Mouse (Mus musculus): ENCODE results near the gene 1810013L24Rik. TPM values are rescaled to one million over a fixed set of nuclear protein-coding genes. Genes with fewer than 3 reads are reported as not detected.

Gene 1810013L24Rik
- 37.3 and 40.1 TPM in 2 replicates for polyA plus RNA-seq (2016; fragmentation: Nextera tagmentation; extraction: Ambion mirVana)

DNA sequence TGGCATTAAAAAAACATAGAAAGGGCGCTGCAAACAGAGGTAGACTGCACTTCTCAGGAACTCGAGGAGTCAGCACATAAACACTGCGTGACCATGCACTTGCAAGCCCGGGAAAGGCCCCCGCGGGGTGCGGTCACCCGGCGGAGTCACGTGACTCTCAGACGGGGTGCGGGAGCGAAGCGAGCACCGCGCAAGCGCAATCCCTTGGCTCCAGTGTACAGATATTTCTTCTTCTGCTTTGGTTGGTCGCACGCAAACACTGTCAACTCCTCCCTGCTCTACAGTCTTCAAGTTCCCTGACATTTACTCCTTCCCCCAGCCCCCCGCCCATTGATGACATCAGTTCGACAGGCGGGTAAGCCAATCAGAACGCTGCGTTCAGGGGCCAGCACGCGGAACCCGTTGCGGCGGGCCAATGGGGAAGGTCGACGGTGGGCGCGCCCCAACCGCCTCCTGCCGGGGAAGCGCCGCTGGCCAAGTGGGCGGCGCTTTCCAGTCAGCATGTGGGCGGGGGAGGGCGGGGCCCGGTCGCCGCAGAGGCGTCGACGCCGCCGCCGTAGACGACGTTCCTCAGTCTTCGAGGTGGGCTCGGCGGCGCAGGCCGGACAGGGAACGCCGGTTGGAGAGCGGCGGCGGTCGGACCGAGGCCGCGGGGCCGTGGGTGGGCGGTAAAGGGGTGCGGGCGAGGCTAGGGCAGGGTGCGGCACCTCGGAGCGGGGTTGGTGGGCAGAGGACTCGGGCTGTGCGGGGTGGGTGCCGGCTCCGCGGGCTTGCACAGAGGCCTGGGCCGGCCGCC, at the start of gene 1810013L24Rik:
1810013L24Rik (plus strand) TSS at position 537 of the 796 bp plus-strand sequence.
- Histone ChIP-seq H3K4me3 (replicated peaks) (peak within 1 kb of the TSS; percentile 97), H3K27ac (peak within 1 kb of the TSS; percentile 97), H3K27me3 (no peaks in the 10 kb centered on the region), H3K36me3 (replicated peaks) (peaks cover 11% of the 10 kb centered on the region), H3K4me1 (peaks cover 31% of the 10 kb centered on the region), H3K9ac (peak within 1 kb of the TSS; percentile 99), H3K9me3 (no peaks in the 10 kb centered on the region), H3K4me2 (peak within 1 kb of the TSS; percentile 93)
- ATAC-seq (ENCODE audit: low FRiP score) = peak; percentile 97
- under 1% methylated on average over 74 of the region's 80 CpGs for WGBS

- ATAC-seq (ENCODE audit: low FRiP score) = no peak
- H3K36me3 ChIP-seq (replicated peaks) = no peaks in the 10 kb centered on the region
- H3K4me2 ChIP-seq = no peak overlapping the region
- 88% methylated on average over 3 of the region's 3 CpGs for WGBS
- H3K4me1 ChIP-seq = no peaks in the 10 kb centered on the region
- no peaks in the 10 kb centered on the region for H3K27me3 ChIP-seq
- H3K9me3 ChIP-seq = no peaks in the 10 kb centered on the region
- no peak overlapping the region for H3K4me3 ChIP-seq (replicated peaks)
- no peak overlapping the region for H3K27ac ChIP-seq
- no peak overlapping the region for H3K9ac ChIP-seq
These were observed 49.7 kb upstream of the 1810013L24Rik start for GRCm38 (mm10) chr16:8780187-8780586.

DNA sequence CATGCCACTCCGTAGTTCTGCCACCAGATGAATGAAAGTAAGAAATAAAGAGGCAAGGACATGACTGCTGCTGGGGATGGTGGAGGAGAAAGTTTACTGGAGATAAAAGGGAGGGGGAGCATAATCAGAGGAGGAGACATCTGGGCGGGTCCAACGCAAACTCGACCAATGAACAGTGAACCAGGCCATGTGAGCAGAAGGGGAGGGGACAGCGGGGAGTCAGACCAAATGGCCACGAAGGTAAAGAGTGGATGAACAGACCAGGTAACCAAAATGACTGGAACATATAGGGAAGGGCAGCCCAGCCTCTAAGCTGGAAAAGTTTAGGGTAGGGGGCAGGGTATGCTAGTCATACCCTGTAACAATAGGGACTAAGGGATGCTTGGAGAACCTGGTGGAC, 48.7 kb upstream of the 1810013L24Rik start:
- Histone ChIP-seq H3K4me2 (no peak overlapping the region), H3K9me3 (no peaks in the 10 kb centered on the region), H3K4me1 (no peaks in the 10 kb centered on the region), H3K27me3 (no peaks in the 10 kb centered on the region), H3K27ac (no peak overlapping the region), H3K4me3 (replicated peaks) (no peak overlapping the region), H3K36me3 (replicated peaks) (no peaks in the 10 kb centered on the region), H3K9ac (no peak overlapping the region)
- ATAC-seq (ENCODE audit: low FRiP score) = no peak
- 73% methylated on average over 6 of the region's 6 CpGs for WGBS

DNA sequence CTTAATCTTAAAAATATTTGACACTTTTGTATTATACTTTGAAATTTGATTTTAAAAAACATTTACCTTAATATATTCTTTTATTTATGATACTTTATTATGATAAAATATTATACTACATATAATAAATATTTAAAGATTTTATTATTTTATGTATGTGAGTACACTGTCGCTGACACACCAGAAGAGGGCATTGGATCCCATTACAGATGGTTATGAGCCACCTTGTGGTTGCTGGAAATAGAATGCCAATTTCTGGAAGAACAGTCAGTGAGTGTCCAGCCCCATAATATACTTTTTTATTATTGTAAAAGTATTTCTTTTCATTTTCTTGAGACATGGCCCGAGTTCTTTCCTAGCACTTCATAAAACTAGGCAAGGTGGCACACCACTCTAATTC, 48.2 kb upstream of the 1810013L24Rik start:
- 92% methylated on average over 2 of the region's 2 CpGs for WGBS
- Histone ChIP-seq H3K27me3 (no peaks in the 10 kb centered on the region), H3K36me3 (replicated peaks) (no peaks in the 10 kb centered on the region), H3K4me1 (no peaks in the 10 kb centered on the region), H3K9me3 (no peaks in the 10 kb centered on the region), H3K27ac (no peak overlapping the region), H3K4me3 (replicated peaks) (no peak overlapping the region), H3K9ac (no peak overlapping the region), H3K4me2 (no peak overlapping the region)
- no peak for ATAC-seq (ENCODE audit: low FRiP score)

DNA sequence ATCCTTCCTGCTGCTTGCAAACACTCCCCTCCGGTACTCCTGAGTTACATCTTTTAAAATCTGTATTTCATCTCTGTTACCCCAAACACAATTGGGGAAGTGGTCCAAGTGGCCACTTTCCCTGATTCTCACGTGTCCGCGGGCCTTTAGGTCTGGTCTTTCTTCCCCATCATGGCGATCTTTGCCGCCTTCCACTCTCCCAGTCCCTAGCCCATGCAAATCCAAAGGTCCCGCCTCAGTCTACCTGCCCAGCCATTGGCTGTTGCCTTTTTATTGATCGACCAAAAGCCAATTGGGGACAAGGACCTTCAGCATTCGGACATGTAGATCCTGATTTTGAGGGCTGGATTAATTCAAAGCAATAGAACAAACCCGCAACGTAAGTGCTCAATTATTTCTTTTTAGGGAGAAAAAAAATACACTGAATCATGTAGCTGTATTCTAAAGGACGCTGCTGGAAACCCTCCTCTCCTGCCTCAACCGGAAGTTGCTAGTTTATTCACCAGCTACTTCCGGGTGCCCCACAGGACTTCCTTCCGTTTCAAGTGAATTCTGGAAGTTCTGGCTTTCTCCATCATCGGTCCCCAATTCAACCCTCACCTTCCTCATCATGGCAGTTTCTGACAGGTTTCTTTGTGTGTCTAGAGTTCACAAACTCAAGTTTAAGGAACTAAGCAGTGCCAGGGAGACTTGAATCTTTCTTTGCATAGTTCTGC, 46.5 kb upstream of the 1810013L24Rik start:
- no peaks in the 10 kb centered on the region for H3K36me3 ChIP-seq (replicated peaks)
- H3K27me3 ChIP-seq = no peaks in the 10 kb centered on the region
- H3K9me3 ChIP-seq = no peaks in the 10 kb centered on the region
- no peak overlapping the region for H3K27ac ChIP-seq
- H3K4me1 ChIP-seq = no peaks in the 10 kb centered on the region
- no peak for ATAC-seq (ENCODE audit: low FRiP score)
- H3K4me3 ChIP-seq (replicated peaks) = no peak overlapping the region
- H3K9ac ChIP-seq = no peak overlapping the region
- H3K4me2 ChIP-seq = no peak overlapping the region
- 89% methylated on average over 16 of the region's 16 CpGs for WGBS

- no peak for ATAC-seq (ENCODE audit: low FRiP score)
- H3K9ac ChIP-seq = no peak overlapping the region
- no peaks in the 10 kb centered on the region for H3K27me3 ChIP-seq
- H3K27ac ChIP-seq = no peak overlapping the region
- no peak overlapping the region for H3K4me2 ChIP-seq
- H3K4me3 ChIP-seq (replicated peaks) = no peak overlapping the region
- 81% methylated on average over 3 of the region's 3 CpGs for WGBS
- no peaks in the 10 kb centered on the region for H3K9me3 ChIP-seq
- no peaks in the 10 kb centered on the region for H3K4me1 ChIP-seq
- no peaks in the 10 kb centered on the region for H3K36me3 ChIP-seq (replicated peaks)
These were observed 45.1 kb upstream of the 1810013L24Rik start for GRCm38 (mm10) chr16:8784753-8785152.

- Histone ChIP-seq H3K4me2 (no peak overlapping the region), H3K27me3 (no peaks in the 10 kb centered on the region), H3K9ac (no peak overlapping the region), H3K4me3 (replicated peaks) (no peak overlapping the region), H3K4me1 (no peaks in the 10 kb centered on the region), H3K27ac (no peak overlapping the region), H3K36me3 (replicated peaks) (no peaks in the 10 kb centered on the region), H3K9me3 (no peaks in the 10 kb centered on the region)
- 83% methylated on average over 4 of the region's 4 CpGs for WGBS
- no peak for ATAC-seq (ENCODE audit: low FRiP score)
These were observed 39.0 kb upstream of the 1810013L24Rik start for GRCm38 (mm10) chr16:8790886-8791285.

DNA sequence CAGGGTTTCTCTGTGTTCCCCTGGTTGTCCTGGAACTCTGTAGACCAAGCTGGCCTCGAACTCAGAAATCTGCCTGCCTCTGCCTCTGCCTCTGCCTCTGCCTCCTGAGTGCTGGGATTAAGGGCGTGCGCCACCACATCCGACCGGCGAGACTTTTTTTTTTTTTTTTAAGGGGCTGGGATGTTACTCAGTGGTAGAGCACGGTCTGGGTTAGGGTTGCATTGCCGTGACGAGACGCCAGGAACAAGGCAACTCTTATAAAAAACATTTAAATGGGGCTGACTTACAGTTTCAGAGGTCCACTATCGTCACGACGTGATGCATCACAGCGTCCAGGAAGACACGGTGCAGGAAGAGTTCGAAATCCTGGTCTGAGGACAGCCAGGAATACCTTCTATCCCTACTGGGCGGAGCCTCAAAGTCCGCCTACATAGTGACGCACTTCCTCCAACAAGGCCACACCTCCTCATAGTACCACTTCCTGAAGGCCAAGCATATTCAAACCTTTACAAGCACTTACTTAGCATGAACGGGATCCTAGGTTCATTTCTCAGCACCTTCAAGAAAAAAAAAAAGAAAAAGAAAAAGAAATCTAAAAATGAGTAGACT, 37.8 kb upstream of the 1810013L24Rik start, which contains the start of gene Usp7:
Usp7 (minus strand) TSS at position 360 of the 609 bp plus-strand sequence.
- no peak within 1 kb of the TSS for H3K9ac ChIP-seq
- no peak within 1 kb of the TSS for H3K27ac ChIP-seq
- 96% methylated on average over 20 of the region's 20 CpGs for WGBS
- no peaks in the 10 kb centered on the region for H3K4me1 ChIP-seq
- no peaks in the 10 kb centered on the region for H3K9me3 ChIP-seq
- ATAC-seq (ENCODE audit: low FRiP score) = no peak
- H3K36me3 ChIP-seq (replicated peaks) = no peaks in the 10 kb centered on the region
- H3K4me3 ChIP-seq (replicated peaks) = no peak within 1 kb of the TSS
- H3K4me2 ChIP-seq = no peak within 1 kb of the TSS
- no peaks in the 10 kb centered on the region for H3K27me3 ChIP-seq

DNA sequence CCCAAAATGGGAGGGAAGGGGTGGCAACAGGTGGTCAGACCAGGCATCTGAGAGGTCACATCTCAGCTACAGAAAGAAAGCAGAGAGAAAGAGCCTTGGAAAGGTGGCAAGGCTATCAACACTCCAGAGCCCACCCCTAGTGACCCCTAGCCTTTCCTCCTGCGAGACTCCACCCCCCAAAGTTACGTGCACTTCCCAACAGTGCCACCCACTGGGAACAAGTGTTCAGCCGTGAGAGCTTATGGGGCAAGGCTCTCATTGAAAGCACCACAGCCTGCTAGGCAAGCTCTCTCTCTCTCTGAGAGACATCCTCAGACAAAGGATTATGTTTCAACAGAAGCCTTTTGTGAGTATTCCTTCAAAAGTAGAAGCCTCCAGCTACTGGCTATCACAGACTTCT, 34.9 kb upstream of the 1810013L24Rik start:
- Histone ChIP-seq H3K4me2 (no peak overlapping the region), H3K27ac (no peak overlapping the region), H3K9me3 (peaks cover 4% of the 10 kb centered on the region; the same call in 1 of the 2 replicates), H3K27me3 (no peaks in the 10 kb centered on the region), H3K36me3 (replicated peaks) (no peaks in the 10 kb centered on the region), H3K4me1 (no peaks in the 10 kb centered on the region), H3K9ac (no peak overlapping the region), H3K4me3 (replicated peaks) (no peak overlapping the region)
- 2% methylated on average over 3 of the region's 3 CpGs for WGBS
- ATAC-seq (ENCODE audit: low FRiP score) = no peak

GRCm38 (mm10) chr16:8795906-8796305, 34.0 kb upstream of the 1810013L24Rik start:
- WGBS = 62% methylated on average over 2 of the region's 2 CpGs
- Histone ChIP-seq H3K4me2 (no peak overlapping the region), H3K27ac (no peak overlapping the region), H3K9me3 (peaks cover 13% of the 10 kb centered on the region; the same call in 1 of the 2 replicates), H3K36me3 (replicated peaks) (no peaks in the 10 kb centered on the region), H3K9ac (no peak overlapping the region), H3K4me1 (no peaks in the 10 kb centered on the region), H3K4me3 (replicated peaks) (no peak overlapping the region), H3K27me3 (no peaks in the 10 kb centered on the region)
- ATAC-seq (ENCODE audit: low FRiP score) = no peak

DNA sequence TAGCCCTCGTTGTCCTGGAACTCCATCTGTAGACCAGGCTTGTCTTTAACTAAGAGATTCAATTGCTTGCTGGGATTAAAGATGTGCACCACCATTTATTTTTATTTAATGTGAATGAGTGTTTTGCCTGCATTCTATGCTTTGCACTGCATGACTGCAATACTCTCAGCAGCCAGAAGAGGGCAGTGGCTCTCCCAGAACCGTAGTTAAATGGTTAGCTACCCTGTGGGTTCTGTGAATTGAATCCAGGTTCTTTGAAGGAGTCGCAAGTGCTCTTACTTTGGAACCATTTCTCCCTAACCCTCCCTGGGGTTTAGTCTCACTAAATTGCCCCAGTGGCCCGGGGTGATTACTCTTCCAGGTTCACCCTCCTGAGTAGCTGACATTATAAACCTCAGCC, 23.2 kb upstream of the 1810013L24Rik start:
- no peak overlapping the region for H3K4me3 ChIP-seq (replicated peaks)
- ATAC-seq (ENCODE audit: low FRiP score) = no peak
- WGBS = 22% methylated on average over 4 of the region's 4 CpGs

DNA sequence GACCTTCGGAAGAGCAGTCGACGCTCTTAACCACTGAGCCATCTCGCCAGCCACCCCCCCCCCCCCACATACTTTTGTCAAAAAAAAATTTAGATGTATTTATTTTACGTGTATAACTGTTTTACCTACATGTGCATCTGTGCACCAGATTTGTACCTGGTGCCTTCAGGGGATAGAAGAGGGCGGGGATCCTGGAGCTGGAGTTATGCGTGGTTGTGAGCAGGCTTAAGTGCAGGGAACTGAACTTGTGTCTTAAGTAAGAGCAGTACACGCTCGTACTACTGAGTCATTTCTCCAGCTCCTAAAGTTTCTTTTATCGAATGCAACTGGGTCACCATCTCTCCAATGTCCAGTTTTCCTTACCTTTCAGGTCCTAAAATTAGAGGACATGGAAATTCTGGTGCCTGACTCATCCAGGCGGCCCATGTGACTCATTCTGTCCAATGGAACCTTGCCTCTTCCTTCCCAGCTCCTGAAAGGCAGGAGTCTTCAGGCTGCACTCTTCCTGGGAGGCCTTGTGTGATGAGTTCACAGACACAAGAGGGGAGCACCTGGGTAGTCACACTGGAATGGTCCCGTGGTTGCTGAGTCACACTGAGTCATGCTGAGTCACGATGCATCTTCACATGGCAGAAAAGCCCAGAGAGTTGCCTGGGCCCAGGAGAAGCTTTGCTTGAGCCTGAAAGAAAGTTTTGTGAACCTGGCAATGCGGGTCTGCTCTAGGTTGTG, 19.3 kb upstream of the 1810013L24Rik start:
- 92% methylated on average over 13 of the region's 14 CpGs for WGBS
- Histone ChIP-seq H3K36me3 (replicated peaks) (no peaks in the 10 kb centered on the region), H3K4me2 (no peak overlapping the region), H3K27me3 (no peaks in the 10 kb centered on the region), H3K27ac (no peak overlapping the region), H3K4me3 (replicated peaks) (no peak overlapping the region), H3K4me1 (no peaks in the 10 kb centered on the region), H3K9me3 (no peaks in the 10 kb centered on the region), H3K9ac (no peak overlapping the region)
- ATAC-seq (ENCODE audit: low FRiP score) = no peak

More for the DNA sequence above, 23.2 kb upstream of the 1810013L24Rik start:
- Histone ChIP-seq H3K4me2 (no peak overlapping the region), H3K27me3 (no peaks in the 10 kb centered on the region), H3K36me3 (replicated peaks) (no peaks in the 10 kb centered on the region), H3K9me3 (no peaks in the 10 kb centered on the region), H3K9ac (no peak overlapping the region), H3K4me1 (no peaks in the 10 kb centered on the region), H3K27ac (no peak overlapping the region)

All from forebrain, embryonic 12.5 days (tissue).